ENCODE assay signal across 28 mouse cellular contexts in genomic region chr14:16133410-16133809, GRCm38 (mm10).
"Had no signal": no experiment of that assay in that cellular context is flagged by ENCODE, and none has a peak within 500 bp of the region (broad histone marks: within the 10 kb centered on the region; RNA-seq: fewer than 3 reads in every experiment).

No protein-coding gene starts in this region.

- H3K36me3 ChIP-seq: embryonic facial prominence, embryonic 10.5 days; embryonic facial prominence, embryonic 12.5 days; embryonic facial prominence, embryonic 13.5 days; embryonic facial prominence, embryonic 15.5 days; forebrain, embryonic 10.5 days; forebrain, embryonic 12.5 days; forebrain, embryonic 15.5 days had no signal

- H3K4me1 ChIP-seq: embryonic facial prominence, embryonic 10.5 days; embryonic facial prominence, embryonic 12.5 days; embryonic facial prominence, embryonic 13.5 days; embryonic facial prominence, embryonic 15.5 days; forebrain, embryonic 12.5 days; forebrain, embryonic 13.5 days; forebrain, embryonic 15.5 days had no signal

- H3K27ac ChIP-seq: embryonic facial prominence, embryonic 10.5 days; embryonic facial prominence, embryonic 12.5 days; embryonic facial prominence, embryonic 13.5 days; embryonic facial prominence, embryonic 15.5 days; forebrain, embryonic 10.5 days; forebrain, embryonic 12.5 days; forebrain, embryonic 13.5 days; forebrain, embryonic 15.5 days; gastrocnemius, adult 2 months; heart, adult 2 months had no signal

- H3K27me3 ChIP-seq: embryonic facial prominence, embryonic 12.5 days; embryonic facial prominence, embryonic 13.5 days; embryonic facial prominence, embryonic 15.5 days; forebrain, embryonic 12.5 days; forebrain, embryonic 13.5 days; forebrain, embryonic 15.5 days had no signal

- H3K4me3 ChIP-seq: embryonic facial prominence, embryonic 10.5 days; embryonic facial prominence, embryonic 12.5 days; embryonic facial prominence, embryonic 13.5 days; embryonic facial prominence, embryonic 15.5 days; erythroblast, embryonic 14.5 days; forebrain, embryonic 10.5 days; forebrain, embryonic 12.5 days; forebrain, embryonic 13.5 days; forebrain, embryonic 15.5 days; gastrocnemius, adult 2 months; heart, adult 2 months had no signal

- DNase-seq: cerebellum, adult 18-20 months; cerebellum, adult 2 months; cerebellum, adult 8-10 months; cerebellum, adult 9-10 months; cerebellum, adult 9-11 months; cerebellum, postnatal 14 days; cerebellum, postnatal 25 days; cerebellum, postnatal 36 days; embryo, embryonic 11 days; forebrain, postnatal 0 days; gastrocnemius, adult 2 months; gastrocnemius, postnatal 10 days; gastrocnemius, postnatal 14 days; gastrocnemius, postnatal 25 days; gastrocnemius, postnatal 36 days; heart, adult 18-20 months; heart, adult 2 months had no signal

- H3K9me3 ChIP-seq: embryonic facial prominence, embryonic 10.5 days; embryonic facial prominence, embryonic 12.5 days; embryonic facial prominence, embryonic 13.5 days; embryonic facial prominence, embryonic 15.5 days; forebrain, embryonic 10.5 days; forebrain, embryonic 12.5 days; forebrain, embryonic 13.5 days; forebrain, embryonic 15.5 days had no signal

- H3K4me2 ChIP-seq: embryonic facial prominence, embryonic 12.5 days; embryonic facial prominence, embryonic 13.5 days; embryonic facial prominence, embryonic 15.5 days; forebrain, embryonic 12.5 days; forebrain, embryonic 13.5 days; forebrain, embryonic 15.5 days had no signal

- ATAC-seq: forebrain, embryonic 13.5 days; forebrain, embryonic 14.5 days; forebrain, embryonic 15.5 days; forebrain, embryonic 16.5 days; forebrain, postnatal 0 days had no signal

- H3K9ac ChIP-seq: embryonic facial prominence, embryonic 12.5 days; embryonic facial prominence, embryonic 13.5 days; embryonic facial prominence, embryonic 15.5 days; forebrain, embryonic 12.5 days; forebrain, embryonic 13.5 days; forebrain, embryonic 15.5 days; forebrain, postnatal 0 days had no signal
